Mouse (Mus musculus) stomach, embryonic 14.5 days (tissue): ENCODE data around the gene Tmem238. TPM values are rescaled to one million over a fixed set of nuclear protein-coding genes. Genes with fewer than 3 reads are reported as not detected.
"Not testable (repeated sequence)": the region's sequence is repeated elsewhere in the genome, so short reads cannot be mapped to it uniquely, and the experiment has no call there.

Experiments
- ATAC-seq: fragments of 200-750 bp; cut with Nextera tagmentation; 2 replicates; pipeline ENCODE4 v1.8.0; 2017; ENCODE audit warnings: low read depth, moderate TSS enrichment; ENCODE audit not compliant: insufficient number of reproducible peaks, insufficient read depth, low FRiP score
- H3K27ac ChIP-seq: fragments of 300-500 bp; sonication (generic); 2 replicates; pipeline ENCODE4 v1.5.1; 2014; ENCODE audit warnings: mild to moderate bottlenecking, low read length, moderate library complexity, mixed read lengths
- H3K27me3 ChIP-seq: fragments of 300-500 bp; sonication (generic); 2 replicates; pipeline ENCODE4 v1.6.1; 2014; ENCODE audit warnings: low read length, control low read depth, mixed read lengths; ENCODE audit not compliant: control insufficient read depth, insufficient read depth
- H3K36me3 ChIP-seq: fragments of 300-500 bp; sonication (generic); 2 replicates; pipeline ENCODE4 v1.6.1; 2014; ENCODE audit warnings: mild to moderate bottlenecking, control low read depth, low read length, moderate library complexity, mixed read lengths; ENCODE audit not compliant: control insufficient read depth, insufficient read depth
- H3K4me1 ChIP-seq: fragments of 300-500 bp; sonication (generic); 2 replicates; pipeline ENCODE4 v1.6.1; 2014; ENCODE audit warnings: low read length, control low read depth, mixed read lengths; ENCODE audit not compliant: control insufficient read depth, insufficient read depth
- H3K4me2 ChIP-seq: fragments of 300-500 bp; sonication (generic); replicated peaks from 2 replicates; pipeline ENCODE4 v1.6.1; 2014; ENCODE audit warnings: low read depth, low read length, control low read depth
- H3K4me3 ChIP-seq: fragments of 300-500 bp; sonication (generic); 2 replicates; pipeline ENCODE4 v1.5.1; 2014; ENCODE audit warnings: low read depth, low read length, control low read depth
- H3K9ac ChIP-seq: fragments of 300-500 bp; sonication (generic); replicated peaks from 2 replicates; pipeline ENCODE4 v1.6.1; 2014; ENCODE audit warnings: low read depth, mild to moderate bottlenecking, control low read depth, low read length, moderate library complexity, mixed read lengths
- H3K9me3 ChIP-seq: fragments of 300-500 bp; sonication (generic); 2 replicates; pipeline ENCODE4 v1.6.1; 2016; ENCODE audit warnings: low read depth, low read length, control low read depth; ENCODE audit not compliant: control insufficient read depth
- WGBS: fragments of 180-500 bp; shearing (Covaris S2); extraction: QIAGEN DNeasy Blood & Tissue Kit; methylation state at CpG from one replicate; pipeline ENCODE4 v1.1.7; 2014; 5-methylcytosine and 5-hydroxymethylcytosine counted together
- polyA plus RNA-seq: library from polyadenylated mRNA; unstranded; fragments of >200 nt; fragmentation: Nextera tagmentation; extraction: Ambion mirVana; gene quantifications from 2 replicates; pipeline ENCODE4 v1.2.1, GENCODE M21; 2014

Gene Tmem238
- polyA plus RNA-seq, 1 experiment from 2014 or later = 8.7 TPM

DNA sequence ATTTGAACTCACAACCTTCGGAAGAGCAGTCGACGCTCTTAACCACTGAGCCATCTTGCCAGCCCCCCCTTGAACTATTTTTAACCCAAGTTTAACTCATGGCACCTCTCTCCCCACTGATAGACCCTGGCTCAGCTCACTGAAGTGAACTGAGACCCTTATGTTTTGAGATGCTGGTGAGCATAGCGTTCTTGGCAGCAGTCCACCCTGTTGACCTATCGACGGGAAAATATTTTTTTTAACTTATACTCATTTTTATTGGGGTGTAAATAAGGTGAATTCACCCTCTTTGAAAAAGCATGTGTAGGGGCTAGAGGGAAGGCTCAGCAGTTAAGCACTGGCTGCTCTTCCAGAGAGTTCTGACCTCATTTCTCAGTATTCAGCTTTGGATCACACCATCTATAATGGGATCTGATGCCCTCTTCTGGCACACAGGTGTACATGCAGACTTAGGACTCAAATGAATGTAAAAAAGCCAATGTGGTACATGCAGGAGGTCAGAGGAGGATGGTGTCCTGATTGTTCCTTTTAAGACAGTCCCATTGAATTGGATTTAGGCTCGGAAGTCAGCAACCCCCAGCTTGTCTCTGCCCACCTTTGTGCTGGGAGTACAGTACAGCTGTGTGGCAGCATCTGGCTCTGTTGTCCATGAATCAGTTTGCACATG, 6.4 kb upstream of the Tmem238 start:
- 74% methylated on average over 7 of the region's 7 CpGs for WGBS
- ATAC-seq = no peak
- H3K27ac ChIP-seq = no peak overlapping the region
- no peaks in the 10 kb centered on the region for H3K9me3 ChIP-seq
- H3K4me3 ChIP-seq = no peak overlapping the region
- H3K9ac ChIP-seq = no peak overlapping the region
- H3K36me3 ChIP-seq = peaks cover 36% of the 10 kb centered on the region
- H3K27me3 ChIP-seq = no peaks in the 10 kb centered on the region
- 0 out of 2 replicates have a peak, but pooled peaks cover 10% of the 10 kb centered on the region for H3K4me1 ChIP-seq
- H3K4me2 ChIP-seq = no peak overlapping the region

DNA sequence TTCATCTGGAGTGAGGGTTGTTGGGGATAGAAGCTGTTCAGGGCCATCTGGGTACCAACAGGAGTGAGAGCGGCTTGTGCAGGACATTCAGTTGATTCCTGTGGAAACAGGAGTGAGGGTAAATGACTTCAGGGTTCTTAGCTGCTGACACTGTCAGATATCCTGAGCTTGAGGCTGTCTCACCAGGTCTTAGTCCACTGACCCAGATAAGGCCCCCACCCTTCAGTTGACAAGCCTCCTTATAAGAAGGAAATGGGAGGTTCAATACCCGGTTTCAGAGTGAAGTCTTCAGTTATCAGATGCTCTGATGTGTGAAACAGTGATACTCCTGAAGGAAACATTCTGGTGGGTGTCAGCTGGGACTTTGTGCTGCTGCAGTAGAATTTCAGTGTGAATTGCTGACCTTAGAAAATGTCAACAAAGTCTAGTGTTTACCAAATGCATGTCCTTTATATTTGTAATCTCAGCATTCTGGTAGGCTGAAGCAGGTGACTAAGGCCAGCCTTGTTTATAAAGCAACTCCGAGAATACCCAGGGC, 5.2 kb upstream of the Tmem238 start:
- no peaks in the 10 kb centered on the region for H3K9me3 ChIP-seq
- no peak overlapping the region for H3K27ac ChIP-seq
- peaks cover 36% of the 10 kb centered on the region for H3K36me3 ChIP-seq
- no peaks in the 10 kb centered on the region for H3K27me3 ChIP-seq
- H3K4me2 ChIP-seq = no peak overlapping the region
- H3K4me3 ChIP-seq = 0 out of 2 replicates have a peak overlapping the region, but pooled peaks have one; percentile 89
- no peak overlapping the region for H3K9ac ChIP-seq
- H3K4me1 ChIP-seq = 0 out of 2 replicates have a peak, but pooled peaks cover 10% of the 10 kb centered on the region
- WGBS = 74% methylated on average over 3 of the region's 3 CpGs
- no peak for ATAC-seq

DNA sequence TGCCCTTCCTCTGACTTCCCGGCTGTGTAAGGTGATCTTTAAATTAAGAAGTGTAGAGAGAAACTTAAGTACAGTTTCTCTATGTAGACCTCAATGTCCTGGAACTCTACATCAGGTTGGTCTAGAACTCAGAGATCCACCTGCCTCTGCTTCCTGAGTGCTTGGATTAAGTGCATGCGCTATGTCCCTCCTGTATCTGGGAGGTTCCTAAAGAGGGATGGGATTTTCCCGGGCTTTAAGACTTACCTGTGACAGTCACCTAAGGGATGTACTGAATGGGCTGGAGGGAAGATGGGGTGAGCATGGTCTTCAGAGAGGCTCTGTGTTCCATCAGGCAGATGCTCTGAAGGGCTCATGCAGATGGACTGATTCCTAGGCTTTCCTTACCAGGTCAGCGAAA, 4.2 kb upstream of the Tmem238 start:
- Histone ChIP-seq H3K27me3 (no peaks in the 10 kb centered on the region), H3K4me2 (peak overlapping the region; percentile 77), H3K9me3 (no peaks in the 10 kb centered on the region), H3K4me1 (0 out of 2 replicates have a peak, but pooled peaks cover 10% of the 10 kb centered on the region), H3K4me3 (peak overlapping the region; percentile 89), H3K27ac (peak overlapping the region; percentile 44; the same call in 1 of the 2 replicates), H3K9ac (peak overlapping the region; percentile 97), H3K36me3 (peaks cover 36% of the 10 kb centered on the region)
- 34% methylated on average over 4 of the region's 4 CpGs for WGBS
- ATAC-seq = no peak

DNA sequence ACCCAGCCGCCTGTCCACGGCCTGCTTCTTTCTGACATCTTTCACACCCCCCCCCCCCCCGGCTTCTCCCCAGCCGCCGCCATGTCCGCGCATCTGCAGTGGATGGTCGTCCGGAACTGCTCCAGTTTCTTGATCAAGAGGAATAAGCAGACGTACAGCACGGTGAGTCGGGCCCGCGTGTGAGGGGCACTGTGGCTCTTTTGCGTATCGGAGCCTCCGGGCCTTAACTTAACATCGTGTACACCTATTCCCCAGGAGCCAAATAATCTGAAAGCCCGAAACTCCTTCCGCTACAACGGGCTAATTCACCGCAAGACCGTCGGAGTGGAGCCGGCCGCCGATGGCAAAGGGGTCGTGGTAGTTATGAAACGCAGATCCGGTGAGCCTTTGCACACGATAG, 3.8 kb upstream of the Tmem238 start:
- Histone ChIP-seq H3K36me3 (peaks cover 36% of the 10 kb centered on the region), H3K27ac (peak overlapping the region; percentile 84), H3K4me3 (peak overlapping the region; percentile 89), H3K9ac (peak overlapping the region; percentile 97), H3K4me2 (peak overlapping the region; percentile 77)
- H3K4me1 ChIP-seq, H3K9me3 ChIP-seq, H3K27me3 ChIP-seq: not testable (repeated sequence)
- ATAC-seq = 0 out of 2 replicates have a peak, but pooled peaks have one; percentile 0
- WGBS = 1% methylated on average over 31 of the region's 31 CpGs

DNA sequence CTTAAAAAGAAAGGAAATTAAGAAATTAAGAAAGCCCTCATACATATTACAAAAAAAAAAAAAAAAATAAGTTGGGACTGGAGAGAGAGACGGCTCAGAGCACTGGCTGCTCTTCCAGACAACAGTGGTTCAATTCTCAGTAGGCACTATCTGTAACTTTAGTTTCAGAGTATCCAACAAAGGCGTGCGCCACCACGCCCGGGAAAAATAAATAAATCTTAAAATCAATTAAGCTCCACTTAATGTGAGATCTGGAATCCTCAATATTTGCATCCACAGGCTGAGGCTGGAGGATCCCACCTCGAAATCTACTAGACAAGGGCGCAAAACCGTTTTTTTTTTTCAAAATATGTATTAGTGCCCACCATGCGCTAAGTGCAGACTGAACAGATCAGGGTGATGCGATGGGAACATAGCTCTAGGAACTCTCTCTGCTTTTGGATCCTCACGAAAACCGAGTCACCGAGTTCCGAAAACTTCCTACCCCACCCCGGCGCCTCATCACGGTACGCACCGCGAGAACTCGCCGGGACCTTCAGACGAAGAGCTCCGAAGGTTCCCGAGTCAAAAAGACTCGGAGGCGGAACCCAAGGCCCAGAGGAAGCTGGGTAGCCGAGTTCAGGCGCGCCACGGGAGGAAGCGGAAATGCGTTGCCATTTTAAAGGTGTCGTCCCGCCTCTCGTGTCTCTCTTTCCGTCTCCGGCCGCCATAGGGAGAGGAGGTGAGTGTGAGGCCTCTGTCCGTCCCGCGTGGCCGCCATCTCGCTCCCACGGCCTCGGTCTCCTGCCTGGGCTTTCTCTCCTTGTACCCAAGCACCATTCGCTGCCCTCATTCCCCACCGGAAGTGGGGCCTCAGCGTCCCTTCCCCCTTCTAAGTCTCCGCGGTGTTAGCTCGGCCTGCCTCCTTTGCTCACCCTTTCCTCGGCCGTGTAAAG, 3.1 kb upstream of the Tmem238 start, which contains the start of gene Rpl28:
Rpl28 (plus strand) TSS at position 597 of the 935 bp plus-strand sequence.
- Histone ChIP-seq H3K36me3 (peaks cover 33% of the 10 kb centered on the region), H3K9me3 (no peaks in the 10 kb centered on the region), H3K9ac (peak within 1 kb of the TSS; percentile 97), H3K27ac (peak within 1 kb of the TSS; percentile 84), H3K4me1 (0 out of 2 replicates have a peak, but pooled peaks cover 10% of the 10 kb centered on the region), H3K4me3 (peak within 1 kb of the TSS; percentile 89), H3K4me2 (peak within 1 kb of the TSS; percentile 77), H3K27me3 (no peaks in the 10 kb centered on the region)
- ATAC-seq = peak; percentile 86
- WGBS = 1% methylated on average over 54 of the region's 54 CpGs

- no peaks in the 10 kb centered on the region for H3K9me3 ChIP-seq
- peak overlapping the region; percentile 76 for H3K9ac ChIP-seq
- peak overlapping the region; percentile 76 for H3K27ac ChIP-seq
- peak overlapping the region; percentile 51 for H3K4me3 ChIP-seq
- no peaks in the 10 kb centered on the region for H3K27me3 ChIP-seq
- 0 out of 2 replicates have a peak, but pooled peaks cover 1% of the 10 kb centered on the region for H3K4me1 ChIP-seq
- H3K4me2 ChIP-seq = peak overlapping the region; percentile 68
- peak; percentile 53 for ATAC-seq
- 3% methylated on average over 64 of the region's 64 CpGs for WGBS
- H3K36me3 ChIP-seq = peaks cover 2% of the 10 kb centered on the region
Measured at GRCm38 (mm10) chr7:4788499-4789435, 689 bp downstream of the Tmem238 start.

GRCm38 (mm10) chr7:4783667-4784268, 5.7 kb downstream of the Tmem238 start:
- no peaks in the 10 kb centered on the region for H3K27me3 ChIP-seq
- no peaks in the 10 kb centered on the region for H3K36me3 ChIP-seq
- ATAC-seq = no peak
- no peak overlapping the region for H3K27ac ChIP-seq
- no peak overlapping the region for H3K4me3 ChIP-seq
- H3K9me3 ChIP-seq = no peaks in the 10 kb centered on the region
- no peak overlapping the region for H3K4me2 ChIP-seq
- 0 out of 2 replicates have a peak, but pooled peaks cover 15% of the 10 kb centered on the region for H3K4me1 ChIP-seq
- WGBS = 77% methylated on average over 14 of the region's 14 CpGs
- no peak overlapping the region for H3K9ac ChIP-seq
